Mouse (Mus musculus) kidney, embryonic 14.5 days (tissue): ENCODE data around the gene Exoc3l2. TPM values are rescaled to one million over a fixed set of nuclear protein-coding genes. Genes with fewer than 3 reads are reported as not detected.
A peak's percentile ranks its signal among the peaks of the same experiment; 100 is the strongest.

ENCODE experiments used
- ATAC-seq: fragments of 200-750 bp; cut with Nextera tagmentation; 2 replicates; pipeline ENCODE4 v1.8.0; 2017; ENCODE audit warnings: moderate number of reproducible peaks, mild to moderate bottlenecking, moderate TSS enrichment, moderate library complexity; ENCODE audit not compliant: low FRiP score, low TSS enrichment
- H3K27ac ChIP-seq: fragments of 300-500 bp; sonication (generic); 2 replicates; pipeline ENCODE4 v1.5.1; 2014; ENCODE audit warnings: low read depth, mild to moderate bottlenecking, low read length, moderate library complexity, mixed read lengths
- H3K27me3 ChIP-seq: fragments of 300-500 bp; sonication (generic); 2 replicates; pipeline ENCODE4 v1.6.1; 2014; ENCODE audit warnings: mild to moderate bottlenecking, low read length; ENCODE audit not compliant: control insufficient read depth, insufficient read depth
- H3K36me3 ChIP-seq: fragments of 300-500 bp; sonication (generic); 2 replicates; pipeline ENCODE4 v1.6.1; 2014; ENCODE audit warnings: low read length, mixed read lengths; ENCODE audit not compliant: control insufficient read depth, insufficient read depth
- H3K4me1 ChIP-seq: fragments of 300-500 bp; sonication (generic); 2 replicates; pipeline ENCODE4 v1.6.1; 2014; ENCODE audit warnings: low read length, mixed read lengths; ENCODE audit not compliant: control insufficient read depth, insufficient read depth
- H3K4me2 ChIP-seq: fragments of 300-500 bp; sonication (generic); replicated peaks from 2 replicates; pipeline ENCODE4 v1.6.1; 2014; ENCODE audit warnings: low read depth, mild to moderate bottlenecking, low read length
- H3K4me3 ChIP-seq: fragments of 300-500 bp; sonication (generic); 2 replicates; pipeline ENCODE4 v1.5.1; 2014; ENCODE audit warnings: mild to moderate bottlenecking, low read length
- H3K9ac ChIP-seq: fragments of 300-500 bp; sonication (generic); 2 replicates; pipeline ENCODE4 v1.6.1; 2014; ENCODE audit warnings: low read depth, mild to moderate bottlenecking, low read length, moderate library complexity
- H3K9me3 ChIP-seq: fragments of 300-500 bp; sonication (generic); 2 replicates; pipeline ENCODE4 v1.6.1; 2016; ENCODE audit warnings: low read length; ENCODE audit not compliant: control insufficient read depth
- WGBS: fragments of 180-500 bp; shearing (Covaris S2); extraction: QIAGEN DNeasy Blood & Tissue Kit; methylation state at CpG from one replicate; pipeline ENCODE4 v1.1.7; 2014; 5-methylcytosine and 5-hydroxymethylcytosine counted together
- polyA plus RNA-seq: library from polyadenylated mRNA; unstranded; fragments of >200 nt; fragmentation: Nextera tagmentation; extraction: Ambion mirVana; gene quantifications from 2 replicates; pipeline ENCODE4 v1.2.1, GENCODE M21; 2014

Exoc3l2 gene
- polyA plus RNA-seq, 1 experiment from 2014 or later, result 3.5 TPM

DNA sequence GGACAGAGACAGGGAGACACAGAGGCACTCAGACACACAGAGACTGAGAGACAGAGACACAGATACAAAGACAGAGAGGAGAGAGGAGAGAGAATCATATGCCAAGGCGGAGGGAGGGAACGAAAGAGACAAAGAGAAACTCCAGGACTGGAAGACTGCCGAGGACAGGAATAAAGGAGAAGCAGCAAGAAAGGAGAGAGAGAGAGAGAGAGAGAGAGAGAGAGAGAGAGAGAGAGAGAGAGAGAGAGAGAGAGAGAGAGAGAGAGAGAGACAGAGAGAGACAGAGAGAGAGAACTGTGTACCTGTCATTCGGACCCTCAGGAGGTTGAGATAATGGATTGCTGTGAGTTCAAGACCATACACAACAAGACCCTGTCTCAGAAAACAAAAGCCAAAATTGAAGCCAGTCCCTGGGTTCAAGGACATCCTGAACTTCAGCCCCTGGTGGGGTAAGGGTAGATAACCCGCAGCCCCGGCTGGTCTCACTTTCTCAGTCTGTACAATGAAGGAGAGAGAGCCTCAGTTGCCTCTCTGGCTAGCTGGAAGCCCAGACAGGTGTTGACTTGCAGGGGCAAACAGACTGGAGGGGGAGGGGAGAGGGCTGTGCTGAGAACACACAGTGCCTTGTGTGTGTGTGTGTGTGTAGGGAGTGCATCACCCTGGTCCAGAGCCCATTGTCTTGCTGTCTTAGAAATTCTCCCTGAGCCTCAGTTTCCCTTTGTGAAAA lies 3.8 kb upstream of the Exoc3l2 start:
- Histone ChIP-seq H3K4me2 (peak overlapping the region; percentile 86), H3K4me1 (peaks cover 12% of the 10 kb centered on the region; the same call in 1 of the 2 replicates), H3K36me3 (peaks cover 9% of the 10 kb centered on the region), H3K4me3 (peak overlapping the region; percentile 96), H3K27ac (no peak overlapping the region; the same call in 1 of the 2 replicates), H3K9ac (peak overlapping the region; percentile 88), H3K9me3 (no peaks in the 10 kb centered on the region), H3K27me3 (no peaks in the 10 kb centered on the region)
- no peak for ATAC-seq
- 25% methylated on average over 6 of the region's 6 CpGs for WGBS

DNA sequence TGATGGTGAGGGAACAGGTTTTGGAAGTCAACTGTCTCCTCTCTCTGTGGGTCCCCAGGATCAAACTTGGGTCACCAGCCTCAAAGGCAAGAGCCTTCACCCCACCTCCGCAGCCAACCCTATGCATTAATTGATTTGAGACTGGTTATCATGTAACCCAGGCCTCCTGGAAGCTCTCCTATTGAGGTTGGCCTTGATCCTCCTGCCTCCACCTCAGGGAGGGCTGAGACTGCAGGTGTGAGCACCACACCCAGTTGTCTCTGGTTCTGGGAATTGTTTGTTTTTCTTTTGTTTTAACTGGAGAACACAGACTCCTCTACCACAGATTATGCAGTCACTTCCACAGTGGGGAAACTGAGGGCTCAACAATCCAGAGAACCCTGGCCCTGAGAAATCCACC lies 2.6 kb upstream of the Exoc3l2 start:
- Histone ChIP-seq H3K9ac (no peak overlapping the region), H3K4me1 (peaks cover 19% of the 10 kb centered on the region; the same call in 1 of the 2 replicates), H3K4me3 (no peak overlapping the region), H3K4me2 (no peak overlapping the region), H3K36me3 (peaks cover 9% of the 10 kb centered on the region), H3K9me3 (no peaks in the 10 kb centered on the region), H3K27me3 (no peaks in the 10 kb centered on the region), H3K27ac (no peak overlapping the region)
- 81% methylated on average over 1 of the region's 1 CpGs for WGBS
- no peak for ATAC-seq

DNA sequence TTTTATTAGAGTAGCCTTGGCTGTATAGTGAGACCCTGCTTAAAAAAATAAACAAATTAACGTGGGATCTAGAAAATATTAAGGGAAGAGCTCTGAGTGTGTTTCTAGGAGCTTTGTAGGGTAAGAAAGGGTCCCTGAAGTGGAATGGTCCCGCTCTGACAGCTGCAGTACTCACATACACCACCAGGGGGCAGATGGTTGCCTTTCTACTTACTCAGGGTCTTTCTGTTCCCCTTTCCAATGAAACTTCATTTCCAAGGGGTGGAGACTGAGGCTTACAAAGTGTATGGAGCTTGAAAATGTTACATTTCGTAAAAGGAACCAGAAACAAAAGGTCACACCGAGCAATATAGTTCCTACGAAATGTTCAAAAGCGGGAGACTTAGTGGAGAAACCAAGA lies 1.6 kb upstream of the Exoc3l2 start:
- Histone ChIP-seq H3K27ac (no peak overlapping the region), H3K4me3 (no peak overlapping the region), H3K4me2 (no peak overlapping the region), H3K36me3 (peaks cover under 1% of the 10 kb centered on the region; the same call in 1 of the 2 replicates), H3K27me3 (no peaks in the 10 kb centered on the region), H3K9me3 (no peaks in the 10 kb centered on the region), H3K9ac (no peak overlapping the region), H3K4me1 (peaks cover 19% of the 10 kb centered on the region; the same call in 1 of the 2 replicates)
- WGBS, result 4% methylated on average over 6 of the region's 6 CpGs
- ATAC-seq, result no peak

DNA sequence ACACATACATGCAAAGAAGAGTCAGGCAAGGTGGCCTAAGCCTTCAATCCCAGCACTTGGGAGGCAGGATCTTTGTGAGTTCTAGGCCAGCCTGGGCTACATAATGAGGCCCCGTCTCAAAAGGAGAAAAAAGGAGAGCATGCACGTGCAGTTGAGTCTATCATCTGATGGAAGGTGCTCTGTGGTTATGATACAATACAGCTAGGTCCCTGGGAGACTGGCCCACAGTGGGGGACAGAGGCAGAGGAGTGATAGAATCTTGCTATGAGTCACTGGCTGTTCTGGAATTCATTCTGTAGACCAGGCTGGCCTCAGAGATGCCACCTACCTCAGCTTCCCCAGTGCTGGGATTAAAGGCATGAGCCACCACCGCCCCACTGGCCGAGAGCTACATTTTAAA lies 688 bp upstream of the Exoc3l2 start:
- H3K36me3 ChIP-seq, result no peaks in the 10 kb centered on the region
- 0 out of 2 replicates have a peak overlapping the region, but pooled peaks have one; percentile 24 for H3K27ac ChIP-seq
- no peak overlapping the region for H3K4me3 ChIP-seq
- no peaks in the 10 kb centered on the region for H3K27me3 ChIP-seq
- no peak overlapping the region for H3K4me2 ChIP-seq
- H3K9me3 ChIP-seq, result no peaks in the 10 kb centered on the region
- peaks cover 15% of the 10 kb centered on the region; the same call in 1 of the 2 replicates for H3K4me1 ChIP-seq
- H3K9ac ChIP-seq, result 0 out of 2 replicates have a peak overlapping the region, but pooled peaks have one; percentile 12
- ATAC-seq, result no peak
- WGBS, result 62% methylated on average over 4 of the region's 4 CpGs

DNA sequence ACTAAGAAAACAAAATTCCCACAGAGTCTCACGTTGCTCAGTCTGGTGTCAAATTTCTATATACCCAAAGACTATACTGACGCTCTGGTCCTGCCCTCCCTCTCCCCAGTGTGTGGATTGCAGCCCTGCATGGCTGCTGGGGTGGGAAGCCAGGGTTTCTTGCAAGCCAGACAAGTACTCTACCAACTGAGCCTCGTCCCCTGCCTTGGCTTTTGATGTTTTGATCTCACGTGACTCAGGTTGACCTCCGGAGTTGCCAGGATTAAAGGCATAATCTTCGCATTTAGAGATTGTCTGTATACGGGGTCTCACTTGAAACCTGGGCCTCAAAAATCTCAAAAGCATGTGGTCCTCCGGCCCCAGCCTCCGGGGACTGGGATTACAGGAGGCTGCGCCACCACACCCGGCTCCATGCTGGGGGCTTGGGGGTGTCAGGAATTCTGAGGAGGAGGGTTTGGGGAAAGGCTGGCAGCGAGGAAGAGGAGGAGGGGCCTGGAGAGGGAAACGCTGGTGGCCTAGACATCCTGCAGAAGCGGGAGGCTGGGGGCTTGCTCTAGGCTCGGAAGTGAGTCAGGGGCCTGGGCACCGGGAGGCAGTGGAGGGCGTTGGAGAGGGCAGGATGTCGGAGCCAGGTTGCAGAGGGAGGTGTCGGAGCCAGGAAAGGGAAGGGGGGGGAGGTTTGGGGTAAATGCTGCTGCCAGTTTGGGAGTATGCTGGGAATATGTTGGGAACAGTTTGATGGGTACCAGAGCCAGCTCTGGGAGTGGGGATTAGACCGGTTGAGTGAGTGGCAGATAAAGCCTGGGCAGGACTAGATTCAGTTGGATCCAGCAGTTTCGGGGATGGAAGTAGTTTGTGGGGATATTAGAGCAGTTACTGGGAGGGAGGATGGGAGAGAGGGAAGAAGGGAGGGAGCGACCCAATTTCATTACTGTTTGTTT lies 1.5 kb downstream of the Exoc3l2 start:
- H3K4me2 ChIP-seq, result peak overlapping the region; percentile 34
- ATAC-seq, result 0 out of 2 replicates have a peak, but pooled peaks have one; percentile 8
- WGBS, result 10% methylated on average over 22 of the region's 22 CpGs
- peak overlapping the region; percentile 5; the same call in 1 of the 2 replicates for H3K9ac ChIP-seq
- no peaks in the 10 kb centered on the region for H3K9me3 ChIP-seq
- H3K4me1 ChIP-seq, result peaks cover 12% of the 10 kb centered on the region; the same call in 1 of the 2 replicates
- H3K36me3 ChIP-seq, result no peaks in the 10 kb centered on the region
- H3K27ac ChIP-seq, result peak overlapping the region; percentile 3; the same call in 1 of the 2 replicates
- peaks cover 7% of the 10 kb centered on the region; the same call in 1 of the 2 replicates for H3K27me3 ChIP-seq
- peak overlapping the region; percentile 22 for H3K4me3 ChIP-seq

DNA sequence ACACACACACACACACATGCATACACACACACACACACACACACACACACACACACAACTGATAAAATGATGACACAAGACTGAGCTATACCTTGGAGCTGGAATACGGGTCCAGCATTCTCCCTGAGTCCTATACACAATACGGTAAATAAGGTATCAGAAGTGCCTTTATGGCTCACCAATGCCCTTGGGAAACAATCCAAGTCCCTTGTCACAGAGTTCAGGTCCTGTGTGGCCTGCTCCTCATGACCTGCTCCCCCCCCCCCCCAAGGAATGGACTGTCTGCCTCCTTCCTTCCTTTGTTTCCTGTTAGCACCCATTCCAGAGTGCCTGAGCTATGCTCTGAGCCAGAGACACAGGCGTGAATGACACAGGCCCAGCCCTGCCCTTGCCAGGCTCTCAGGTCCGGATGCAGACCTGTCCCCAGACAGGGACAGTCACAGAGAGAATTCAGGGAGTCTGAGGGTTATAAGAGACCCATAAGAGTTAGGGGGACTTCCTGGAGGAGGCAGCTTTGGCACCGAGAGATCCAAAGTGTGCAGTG lies 3.5 kb downstream of the Exoc3l2 start:
- Histone ChIP-seq H3K36me3 (no peaks in the 10 kb centered on the region), H3K4me1 (peaks cover 12% of the 10 kb centered on the region; the same call in 1 of the 2 replicates), H3K27ac (no peak overlapping the region), H3K27me3 (peaks cover 16% of the 10 kb centered on the region), H3K4me3 (no peak overlapping the region), H3K4me2 (no peak overlapping the region), H3K9ac (no peak overlapping the region), H3K9me3 (no peaks in the 10 kb centered on the region)
- WGBS, result 66% methylated on average over 5 of the region's 5 CpGs
- ATAC-seq, result no peak

DNA sequence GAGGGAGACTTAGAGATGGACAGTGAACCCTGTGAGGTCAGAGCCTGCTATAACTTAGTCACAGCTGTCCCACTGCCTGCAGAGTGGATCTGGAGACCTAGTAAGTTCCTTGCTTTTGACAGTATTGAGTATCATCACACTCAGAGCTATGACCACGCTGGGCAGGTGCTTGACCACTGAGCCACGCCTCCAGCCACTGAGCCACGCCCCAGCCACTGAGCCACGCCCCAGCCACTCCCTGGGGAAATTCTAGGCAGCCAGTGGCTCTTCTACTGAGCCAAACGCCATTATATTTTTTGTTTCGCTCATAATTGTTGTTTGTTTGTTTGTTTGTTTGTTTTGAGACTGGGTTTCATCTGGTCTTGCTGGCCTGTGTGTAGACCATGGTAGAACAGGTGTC lies 4.5 kb downstream of the Exoc3l2 start:
- WGBS, result 43% methylated on average over 6 of the region's 6 CpGs
- Histone ChIP-seq H3K9me3 (no peaks in the 10 kb centered on the region), H3K4me1 (peaks cover 12% of the 10 kb centered on the region; the same call in 1 of the 2 replicates), H3K27me3 (peaks cover 23% of the 10 kb centered on the region), H3K36me3 (no peaks in the 10 kb centered on the region), H3K4me3 (no peak overlapping the region), H3K27ac (no peak overlapping the region), H3K4me2 (no peak overlapping the region), H3K9ac (no peak overlapping the region)
- ATAC-seq, result no peak

DNA sequence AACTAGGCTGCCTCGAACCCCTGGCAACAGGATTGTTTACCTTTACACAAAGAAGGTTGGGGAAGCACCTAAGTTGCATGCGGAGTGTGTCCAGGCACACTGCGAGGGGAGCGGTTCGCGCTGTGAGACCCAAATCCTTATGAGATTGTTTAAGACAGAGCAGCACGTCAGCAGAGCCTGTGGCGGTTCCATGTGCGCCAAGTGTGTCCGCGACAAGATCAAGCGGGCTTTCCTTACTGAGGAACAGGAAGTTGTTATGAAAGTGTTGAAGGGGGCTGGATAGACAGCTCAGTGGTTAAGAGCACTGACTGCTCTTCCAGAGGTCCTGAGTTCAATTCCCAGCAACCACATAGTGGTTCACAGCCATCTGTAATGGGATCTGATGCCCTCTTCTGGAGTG lies 5.1 kb downstream of the Exoc3l2 start:
- Histone ChIP-seq H3K36me3 (no peaks in the 10 kb centered on the region), H3K27ac (no peak overlapping the region), H3K4me1 (peaks cover 9% of the 10 kb centered on the region; the same call in 1 of the 2 replicates), H3K27me3 (peaks cover 27% of the 10 kb centered on the region), H3K9me3 (no peaks in the 10 kb centered on the region), H3K4me3 (no peak overlapping the region), H3K4me2 (no peak overlapping the region), H3K9ac (no peak overlapping the region)
- no peak for ATAC-seq
- 67% methylated on average over 12 of the region's 12 CpGs for WGBS
